8 mouse cellular contexts compared by ENCODE assay signal in genomic region chr11:115881002-115881401, GRCm38 (mm10). TPM values are rescaled to one million over a fixed set of nuclear protein-coding genes. Genes with fewer than 3 reads are reported as not detected.
DNase-seq lines count a peak whose midpoint lies in the region; ATAC-seq and TF ChIP-seq lines count a peak whose summit lies in the region.

No protein-coding gene starts in this region.

- H3K4me2 ChIP-seq in liver, postnatal 0 days (ENCODE audit: low read depth, low read length), result no peak overlapping the region

- H3K4me1 ChIP-seq in liver, postnatal 0 days (ENCODE audit: insufficient read depth), result peaks cover 8% of the 10 kb centered on the region

- 0 out of 2 replicates have a peak, but pooled peaks have one; percentile 6 for ATAC-seq in liver, postnatal 0 days

- H3K27me3 ChIP-seq in liver, postnatal 0 days (ENCODE audit: insufficient read depth, low read length), result no peaks in the 10 kb centered on the region

- H3K4me3 ChIP-seq in gastrocnemius, adult 2 months, result no peak overlapping the region
- H3K4me3 ChIP-seq in liver, postnatal 0 days (ENCODE audit: low read depth, low read length), result no peak overlapping the region

- WGBS in liver, postnatal 0 days (ENCODE audit: insufficient replicate concordance), result 24% methylated on average over 5 of the region's 5 CpGs

- peak; percentile 53 for DNase-seq in gastrocnemius, adult 2 months
- no peak for DNase-seq in gastrocnemius, adult 8-10 months (ENCODE audit: low spot score in 2 of 2)
- peak; percentile 71 for DNase-seq in 3T3-L1 (ENCODE audit: low read depth, low spot score)
- DNase-seq in adipocyte (ENCODE audit: low spot score), result peak; percentile 64
- DNase-seq in liver, postnatal 0 days, result peak; percentile 70
- peak; percentile 80 for DNase-seq in thymus, postnatal 4 days
- no peak for DNase-seq in cerebellum, adult 8-10 months
- no peak for DNase-seq in heart, adult 8-10 months (ENCODE audit: low spot score)

- intact Hi-C loops in gastrocnemius, adult 2 months (cut with DNase I), result loop anchor here (1.0 kb wide), 1 partner anchor 158 kb away; no protein-coding TSS in a partner anchor

- H3K36me3 ChIP-seq in liver, postnatal 0 days (replicated peaks; ENCODE audit: insufficient read depth, low read length), result no peaks in the 10 kb centered on the region

- TF ChIP-seq CTCF in gastrocnemius, adult 2 months (IDR thresholded peaks at IDR 0.05), result peak; percentile 80
- peak; percentile 97 for TF ChIP-seq CTCF in liver, postnatal 0 days (IDR thresholded peaks at IDR 0.05; ENCODE audit: low read depth)

- H3K9ac ChIP-seq in liver, postnatal 0 days (replicated peaks), result no peak overlapping the region

- H3K27ac ChIP-seq in gastrocnemius, adult 2 months, result no peak overlapping the region
- H3K27ac ChIP-seq in liver, postnatal 0 days (ENCODE audit: low read depth), result no peak overlapping the region

- no peak for TF ChIP-seq EP300 in liver, postnatal 0 days (IDR thresholded peaks at IDR 0.05; ENCODE audit: low read depth)

- no peaks in the 10 kb centered on the region for H3K9me3 ChIP-seq in liver, postnatal 0 days (ENCODE audit: low read length)

RNA-seq across cellular contexts. Expression of gene Smim5, which starts 18.8 kb away (rescaled TPM):
- total RNA-seq in gastrocnemius, adult 2 months (2021), result under 1 TPM; 0.23 to 0.89 TPM
- under 1 TPM in 3 of 4 experiments, not detected in 1; 0.61 to 0.88 (median 0.72) TPM for total RNA-seq in gastrocnemius, adult 8-10 months (2022)
- 16.8 and 21.5 TPM in 2 replicates for polyA plus RNA-seq in liver, postnatal 0 days (2015; fragmentation: Nextera tagmentation; extraction: Ambion mirVana)
- 10 to 100 TPM; 11.0 to 28.2 (median 14.6) TPM for total RNA-seq in heart, adult 8-10 months (2022)

RNA-seq across cellular contexts. Expression of gene Myo15b, which starts 22.8 kb away (rescaled TPM):
- total RNA-seq in gastrocnemius, adult 2 months (2021), result not detected
- not detected for total RNA-seq in gastrocnemius, adult 8-10 months (2022)
- 2.4 and 2.7 TPM in 2 replicates for polyA plus RNA-seq in liver, postnatal 0 days (2015; fragmentation: Nextera tagmentation; extraction: Ambion mirVana)
- total RNA-seq in heart, adult 8-10 months (2022), result under 1 TPM in 1 of 4 experiments, not detected in 3; 0.06 TPM

RNA-seq across cellular contexts. Expression of gene Smim6, which starts 30.8 kb away (rescaled TPM):
- not detected for total RNA-seq in gastrocnemius, adult 2 months (2021)
- total RNA-seq in gastrocnemius, adult 8-10 months (2022), result not detected
- polyA plus RNA-seq in liver, postnatal 0 days (2015; fragmentation: Nextera tagmentation; extraction: Ambion mirVana), result 1.9 TPM in 2 replicates
- total RNA-seq in heart, adult 8-10 months (2022), result not detected

RNA-seq across cellular contexts. Expression of gene Sap30bp, which starts 52.1 kb away (rescaled TPM):
- 10 to 100 TPM; 12.1 to 13.4 TPM for total RNA-seq in gastrocnemius, adult 2 months (2021)
- total RNA-seq in gastrocnemius, adult 8-10 months (2022), result 10 to 100 TPM in 2 of 4 experiments, 1 to 10 TPM in 2; 7.7 to 15.7 (median 9.7) TPM
- polyA plus RNA-seq in liver, postnatal 0 days (2015; fragmentation: Nextera tagmentation; extraction: Ambion mirVana), result 12.7 and 15.4 TPM in 2 replicates
- 10 to 100 TPM; 14.7 to 21.3 (median 16.2) TPM for total RNA-seq in heart, adult 8-10 months (2022)

RNA-seq across cellular contexts. Expression of gene Recql5, which starts 52.3 kb away (rescaled TPM):
- total RNA-seq in gastrocnemius, adult 2 months (2021), result 1 to 10 TPM; 7.5 to 8.6 TPM
- total RNA-seq in gastrocnemius, adult 8-10 months (2022), result 1 to 10 TPM; 5.0 to 9.5 (median 6.5) TPM
- polyA plus RNA-seq in liver, postnatal 0 days (2015; fragmentation: Nextera tagmentation; extraction: Ambion mirVana), result 4.2 and 6.1 TPM in 2 replicates
- total RNA-seq in heart, adult 8-10 months (2022), result 10 to 100 TPM in 1 of 4 experiments, 1 to 10 TPM in 3; 6.8 to 14.7 (median 8.2) TPM

Comparison
In these comparisons a context has a peak if more than half of its experiments do, and no peak if none do; other contexts are left out.
1. DNase-seq: peak in gastrocnemius, adult 2 months (single experiment), 3T3-L1 (single experiment), adipocyte (single experiment), liver, postnatal 0 days (single experiment) and thymus, postnatal 4 days (single experiment); none in gastrocnemius, adult 8-10 months (0 of 2), cerebellum, adult 8-10 months (single experiment) and heart, adult 8-10 months (single experiment).
2. RNA of gene Smim5, which starts 18.8 kb away (total RNA-seq): 11.0 to 28.2 TPM in heart, adult 8-10 months; 0.23 to 0.89 TPM in gastrocnemius, adult 2 months and 0.61 to 0.88 TPM in gastrocnemius, adult 8-10 months; every median in the first group is over 4 times any median in the second.